Mouse (Mus musculus) kidney, embryonic 16.5 days (tissue): Measurements from ENCODE around the gene Cul4a. TPM values are rescaled to one million over a fixed set of nuclear protein-coding genes. Genes with fewer than 3 reads are reported as not detected.

Experiments
- ATAC-seq: fragments of 200-750 bp; cut with Nextera tagmentation; 2 replicates; pipeline ENCODE4 v1.8.0; 2017; ENCODE audit warnings: moderate TSS enrichment; ENCODE audit not compliant: low FRiP score, low TSS enrichment
- H3K27ac ChIP-seq: fragments of 300-500 bp; sonication (generic); 2 replicates; pipeline ENCODE4 v1.5.1; 2014; ENCODE audit warnings: low read length
- H3K27me3 ChIP-seq: fragments of 300-500 bp; sonication (generic); 2 replicates; pipeline ENCODE4 v1.6.1; 2014; ENCODE audit warnings: low read length, control low read depth, mixed read lengths; ENCODE audit not compliant: insufficient read depth
- H3K36me3 ChIP-seq: fragments of 300-500 bp; sonication (generic); 2 replicates; pipeline ENCODE4 v1.6.1; 2014; ENCODE audit warnings: low read length, control low read depth, mixed read lengths; ENCODE audit not compliant: insufficient read depth
- H3K4me1 ChIP-seq: fragments of 300-500 bp; sonication (generic); 2 replicates; pipeline ENCODE4 v1.6.1; 2014; ENCODE audit warnings: low read length, control low read depth, mixed read lengths; ENCODE audit not compliant: insufficient read depth
- H3K4me2 ChIP-seq: fragments of 300-500 bp; sonication (generic); replicated peaks from 2 replicates; pipeline ENCODE4 v1.6.1; 2014; ENCODE audit warnings: low read depth, low read length
- H3K4me3 ChIP-seq: fragments of 300-500 bp; sonication (generic); 2 replicates; pipeline ENCODE4 v1.5.1; 2014; ENCODE audit warnings: mild to moderate bottlenecking, low read length
- H3K9ac ChIP-seq: fragments of 300-500 bp; sonication (generic); replicated peaks from 2 replicates; pipeline ENCODE4 v1.6.1; 2014; ENCODE audit warnings: low read length
- H3K9me3 ChIP-seq: fragments of 300-500 bp; sonication (generic); 2 replicates; pipeline ENCODE4 v1.6.1; 2016; ENCODE audit warnings: low read length, control low read depth
- WGBS: fragments of 180-500 bp; shearing (Covaris S2); extraction: QIAGEN DNeasy Blood & Tissue Kit; methylation state at CpG from one replicate; pipeline ENCODE4 v1.1.7; 2014; 5-methylcytosine and 5-hydroxymethylcytosine counted together
- polyA plus RNA-seq: library from polyadenylated mRNA; unstranded; fragments of >200 nt; fragmentation: Nextera tagmentation; extraction: Ambion mirVana; gene quantifications from 2 replicates; pipeline ENCODE4 v1.2.1, GENCODE M21; 2015

Cul4a gene
- polyA plus RNA-seq, 1 experiment from 2014 or later, result 109 TPM

- H3K9me3 ChIP-seq, result no peaks in the 10 kb centered on the region
- H3K27ac ChIP-seq, result no peak overlapping the region
- ATAC-seq, result no peak
- no peak overlapping the region for H3K9ac ChIP-seq
- no peak overlapping the region for H3K4me3 ChIP-seq
- WGBS, result 89% methylated on average over 4 of the region's 4 CpGs
- peaks cover 53% of the 10 kb centered on the region for H3K36me3 ChIP-seq
- no peak overlapping the region for H3K4me2 ChIP-seq
- no peaks in the 10 kb centered on the region for H3K27me3 ChIP-seq
- H3K4me1 ChIP-seq, result no peaks in the 10 kb centered on the region
Measured at GRCm38 (mm10) chr8:13174811-13175210, 69.4 kb downstream of the Cul4a start.

GRCm38 (mm10) chr8:13175650-13176049 is 70.2 kb downstream of the Cul4a start:
- 90% methylated on average over 1 of the region's 1 CpGs for WGBS
- H3K36me3 ChIP-seq, result peaks cover 53% of the 10 kb centered on the region

DNA sequence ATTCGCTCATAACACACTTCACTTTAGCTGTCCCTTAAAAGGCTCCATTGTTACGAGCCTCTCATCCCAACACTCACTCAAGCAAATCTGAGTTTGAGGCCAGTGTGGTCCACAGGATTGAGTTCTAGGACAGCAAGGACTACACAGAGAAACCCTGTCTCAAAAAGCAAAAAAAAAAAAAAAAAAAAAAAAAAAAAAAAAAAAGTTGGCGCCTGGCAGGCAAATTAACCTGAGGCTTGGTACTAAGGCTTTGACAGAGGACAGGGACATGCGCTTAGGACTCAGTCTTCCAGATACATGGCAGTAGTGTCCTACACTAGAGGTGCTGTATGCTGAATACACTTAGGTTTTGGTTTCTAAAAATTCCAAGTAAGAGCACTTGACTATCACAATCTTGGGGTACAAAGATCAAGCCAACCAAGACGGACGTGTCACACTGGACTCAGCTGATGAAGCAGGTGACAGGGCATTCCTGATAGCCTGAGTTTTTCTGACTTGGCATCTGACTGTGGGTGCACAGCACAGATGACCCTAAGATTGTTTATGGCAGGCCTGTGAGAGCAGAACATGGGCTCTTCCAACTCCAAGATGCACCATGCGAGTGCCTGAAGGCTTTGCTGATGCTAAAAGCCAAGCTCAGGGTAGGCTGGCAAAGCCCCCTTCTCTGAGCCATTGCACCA is 71.9 kb downstream of the Cul4a start:
- H3K4me1 ChIP-seq, result no peaks in the 10 kb centered on the region
- H3K4me2 ChIP-seq, result no peak overlapping the region
- ATAC-seq, result no peak
- no peak overlapping the region for H3K9ac ChIP-seq
- peaks cover 38% of the 10 kb centered on the region for H3K36me3 ChIP-seq
- H3K4me3 ChIP-seq, result no peak overlapping the region
- no peak overlapping the region for H3K27ac ChIP-seq
- no peaks in the 10 kb centered on the region for H3K9me3 ChIP-seq
- H3K27me3 ChIP-seq, result no peaks in the 10 kb centered on the region
- 92% methylated on average over 7 of the region's 7 CpGs for WGBS

More at GRCm38 (mm10) chr8:13175650-13176049, 70.2 kb downstream of the Cul4a start:
- Histone ChIP-seq H3K4me3 (no peak overlapping the region), H3K4me2 (no peak overlapping the region), H3K27ac (no peak overlapping the region), H3K27me3 (no peaks in the 10 kb centered on the region), H3K9me3 (no peaks in the 10 kb centered on the region), H3K4me1 (no peaks in the 10 kb centered on the region), H3K9ac (no peak overlapping the region)
- ATAC-seq, result no peak

DNA sequence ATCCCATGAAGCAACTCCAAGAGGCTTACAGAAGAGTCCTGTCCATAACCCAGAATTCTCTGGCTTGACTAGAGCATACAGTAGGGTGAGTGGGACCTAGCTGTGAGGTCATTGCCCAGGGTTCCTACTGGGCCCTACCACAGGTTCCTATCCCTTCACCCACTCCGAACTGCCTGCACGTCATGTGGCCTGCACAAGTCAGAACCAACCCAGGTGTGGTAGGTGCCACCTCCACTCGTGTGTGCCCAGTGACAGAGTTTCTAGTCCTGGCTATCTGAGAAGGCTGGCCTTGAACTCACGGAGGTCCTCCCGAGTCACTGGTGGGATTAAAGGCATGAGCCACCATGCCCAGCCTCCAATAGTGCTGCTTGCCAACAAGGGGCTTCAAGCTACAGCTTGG is 72.7 kb downstream of the Cul4a start:
- Histone ChIP-seq H3K4me1 (no peaks in the 10 kb centered on the region), H3K27me3 (no peaks in the 10 kb centered on the region), H3K36me3 (peaks cover 30% of the 10 kb centered on the region), H3K9me3 (no peaks in the 10 kb centered on the region), H3K9ac (no peak overlapping the region), H3K4me2 (no peak overlapping the region), H3K4me3 (no peak overlapping the region), H3K27ac (no peak overlapping the region)
- 89% methylated on average over 5 of the region's 5 CpGs for WGBS
- no peak for ATAC-seq

DNA sequence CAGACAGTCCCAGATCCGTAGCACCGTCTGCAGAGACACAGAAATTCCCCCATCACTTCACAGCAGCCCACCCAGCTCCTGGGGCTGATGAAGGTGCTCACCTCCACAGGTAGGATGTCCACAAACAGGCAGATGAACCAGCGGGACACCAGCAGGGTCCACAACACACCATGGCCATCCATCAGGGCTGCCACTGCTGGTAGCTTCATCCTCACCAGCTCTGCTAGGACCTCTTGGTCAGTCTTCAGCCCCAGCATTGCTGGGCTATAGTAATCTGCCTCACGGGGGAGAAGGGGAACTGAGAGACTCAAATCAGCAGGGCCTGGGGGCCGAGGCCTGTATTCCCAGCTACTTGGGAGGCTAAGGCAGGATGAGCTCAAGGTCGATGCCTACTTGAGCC is 74.1 kb downstream of the Cul4a start:
- ATAC-seq, result no peak
- no peaks in the 10 kb centered on the region for H3K9me3 ChIP-seq
- 72% methylated on average over 6 of the region's 6 CpGs for WGBS

GRCm38 (mm10) chr8:13179948-13180347 is 74.5 kb downstream of the Cul4a start:
- Histone ChIP-seq H3K27ac (no peak overlapping the region), H3K9ac (no peak overlapping the region), H3K36me3 (peaks cover 13% of the 10 kb centered on the region), H3K4me2 (no peak overlapping the region), H3K4me1 (no peaks in the 10 kb centered on the region), H3K4me3 (no peak overlapping the region), H3K27me3 (no peaks in the 10 kb centered on the region), H3K9me3 (no peaks in the 10 kb centered on the region)
- WGBS, result 42% methylated on average over 7 of the region's 7 CpGs
- ATAC-seq, result no peak

More for the DNA sequence above, 74.1 kb downstream of the Cul4a start:
- Histone ChIP-seq H3K4me2 (no peak overlapping the region), H3K27me3 (no peaks in the 10 kb centered on the region), H3K4me3 (no peak overlapping the region), H3K27ac (no peak overlapping the region), H3K9ac (no peak overlapping the region), H3K36me3 (peaks cover 17% of the 10 kb centered on the region), H3K4me1 (no peaks in the 10 kb centered on the region)

- H3K9me3 ChIP-seq, result no peaks in the 10 kb centered on the region
- H3K9ac ChIP-seq, result no peak overlapping the region
- H3K36me3 ChIP-seq, result peaks cover 8% of the 10 kb centered on the region
- H3K27ac ChIP-seq, result no peak overlapping the region
- no peak overlapping the region for H3K4me3 ChIP-seq
- WGBS, result 70% methylated on average over 9 of the region's 9 CpGs
- H3K4me1 ChIP-seq, result no peaks in the 10 kb centered on the region
- no peaks in the 10 kb centered on the region for H3K27me3 ChIP-seq
- H3K4me2 ChIP-seq, result no peak overlapping the region
- no peak for ATAC-seq
Measured at GRCm38 (mm10) chr8:13180408-13180807, 75.0 kb downstream of the Cul4a start.

- Histone ChIP-seq H3K27me3 (no peaks in the 10 kb centered on the region), H3K4me2 (no peak overlapping the region), H3K4me3 (no peak overlapping the region), H3K27ac (no peak overlapping the region), H3K4me1 (no peaks in the 10 kb centered on the region), H3K9me3 (no peaks in the 10 kb centered on the region), H3K36me3 (peaks cover 2% of the 10 kb centered on the region; the same call in 1 of the 2 replicates), H3K9ac (no peak overlapping the region)
- 81% methylated on average over 18 of the region's 18 CpGs for WGBS
- ATAC-seq, result no peak
Measured at GRCm38 (mm10) chr8:13180911-13181690, 75.7 kb downstream of the Cul4a start.

DNA sequence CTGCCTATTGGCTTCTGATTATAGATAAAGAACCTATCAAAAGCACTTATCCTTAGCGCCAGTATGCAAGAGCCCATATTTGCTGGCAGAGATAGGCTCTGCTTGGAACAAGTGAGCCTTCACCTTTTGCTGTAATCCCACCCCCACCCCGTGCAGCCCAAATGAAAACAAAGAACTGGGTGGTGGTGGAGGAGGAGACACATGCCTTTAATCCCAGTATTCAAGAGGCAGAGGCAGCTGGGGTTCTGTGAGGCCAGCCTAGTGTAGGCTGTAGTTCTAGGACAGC is 76.2 kb downstream of the Cul4a start:
- H3K27ac ChIP-seq, result no peak overlapping the region
- no peaks in the 10 kb centered on the region for H3K4me1 ChIP-seq
- WGBS, result 61% methylated on average over 2 of the region's 2 CpGs
- H3K4me2 ChIP-seq, result no peak overlapping the region
- H3K9me3 ChIP-seq, result no peaks in the 10 kb centered on the region
- H3K27me3 ChIP-seq, result no peaks in the 10 kb centered on the region
- ATAC-seq, result no peak
- H3K9ac ChIP-seq, result no peak overlapping the region
- no peak overlapping the region for H3K4me3 ChIP-seq
- H3K36me3 ChIP-seq, result no peaks in the 10 kb centered on the region; the same call in 1 of the 2 replicates

- no peak for ATAC-seq
- H3K9me3 ChIP-seq, result no peaks in the 10 kb centered on the region
- WGBS, result 79% methylated on average over 8 of the region's 8 CpGs
- no peak overlapping the region for H3K9ac ChIP-seq
- H3K36me3 ChIP-seq, result no peaks in the 10 kb centered on the region
- H3K4me2 ChIP-seq, result no peak overlapping the region
- no peak overlapping the region for H3K27ac ChIP-seq
- H3K4me3 ChIP-seq, result no peak overlapping the region
- H3K4me1 ChIP-seq, result no peaks in the 10 kb centered on the region
- no peaks in the 10 kb centered on the region for H3K27me3 ChIP-seq
Measured at GRCm38 (mm10) chr8:13186819-13187218, 81.4 kb downstream of the Cul4a start.
